Mouse (Mus musculus) forebrain, embryonic 12.5 days (tissue): ENCODE data around the gene Treh. TPM values are rescaled to one million over a fixed set of nuclear protein-coding genes. Genes with fewer than 3 reads are reported as not detected.

Experiments used
- ATAC-seq: fragments of 200-750 bp; cut with Nextera tagmentation; 2 replicates; pipeline ENCODE4 v1.8.0; 2017; ENCODE audit warnings: moderate TSS enrichment; ENCODE audit not compliant: low FRiP score
- H3K27ac ChIP-seq: fragments of 300-500 bp; sonication (generic); 2 replicates; pipeline ENCODE4 v1.5.1; 2016; ENCODE audit warnings: mild to moderate bottlenecking
- H3K27me3 ChIP-seq: fragments of 300-500 bp; sonication (generic); 2 replicates; pipeline ENCODE4 v1.6.1; 2016; ENCODE audit warnings: mild to moderate bottlenecking
- H3K36me3 ChIP-seq: fragments of 300-500 bp; sonication (generic); replicated peaks from 2 replicates; pipeline ENCODE4 v1.6.1; 2016; ENCODE audit warnings: mild to moderate bottlenecking
- H3K4me1 ChIP-seq: fragments of 300-500 bp; sonication (generic); 2 replicates; pipeline ENCODE4 v1.6.1; 2016
- H3K4me2 ChIP-seq: fragments of 300-500 bp; sonication (generic); 2 replicates; pipeline ENCODE4 v1.6.1; 2016; ENCODE audit warnings: mild to moderate bottlenecking, moderate library complexity
- H3K4me3 ChIP-seq: fragments of 300-500 bp; sonication (generic); replicated peaks from 2 replicates; pipeline ENCODE4 v1.5.1; 2016; ENCODE audit warnings: mild to moderate bottlenecking
- H3K9ac ChIP-seq: fragments of 300-500 bp; sonication (generic); 2 replicates; pipeline ENCODE4 v1.6.1; 2016; ENCODE audit warnings: mild to moderate bottlenecking
- H3K9me3 ChIP-seq: fragments of 300-500 bp; sonication (generic); 2 replicates; pipeline ENCODE4 v1.6.1; 2016
- WGBS: fragments of 180-500 bp; shearing (Covaris S2); methylation state at CpG from one replicate; pipeline ENCODE4 v1.1.7; 2016; 5-methylcytosine and 5-hydroxymethylcytosine counted together
- polyA plus RNA-seq: library from polyadenylated mRNA; unstranded; fragments of >200 nt; fragmentation: Nextera tagmentation; extraction: Ambion mirVana; gene quantifications from 2 replicates; pipeline ENCODE4 v1.2.1, GENCODE M21; 2016

Treh gene
- polyA plus RNA-seq, 1 experiment from 2014 or later = not detected

DNA sequence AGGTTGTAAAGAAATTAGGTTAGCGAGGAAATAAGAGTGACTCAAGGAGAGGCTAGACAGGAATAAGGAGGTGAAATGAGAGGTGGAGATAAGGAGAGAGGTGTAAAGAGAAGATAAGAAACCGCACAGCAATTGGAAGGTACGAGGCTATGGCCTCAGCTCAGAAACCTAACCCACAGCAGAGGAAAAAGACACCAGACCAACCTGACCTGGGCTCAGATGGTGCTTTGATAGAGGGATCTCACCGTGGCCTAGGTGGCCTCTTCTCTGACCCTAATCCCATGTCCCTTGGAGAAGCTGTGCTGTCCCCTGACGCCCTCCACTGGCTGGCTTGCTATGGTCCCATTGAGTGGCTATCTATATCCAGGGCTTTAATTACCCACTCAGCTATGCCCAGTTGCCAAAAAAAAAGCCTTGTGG lies 59.1 kb downstream of the Treh start:
- no peak overlapping the region for H3K27ac ChIP-seq
- H3K27me3 ChIP-seq = peaks cover 30% of the 10 kb centered on the region
- no peaks in the 10 kb centered on the region for H3K36me3 ChIP-seq
- peaks cover 30% of the 10 kb centered on the region for H3K4me1 ChIP-seq
- no peak for ATAC-seq
- no peak overlapping the region for H3K4me3 ChIP-seq
- no peaks in the 10 kb centered on the region for H3K9me3 ChIP-seq
- H3K4me2 ChIP-seq = no peak overlapping the region
- H3K9ac ChIP-seq = no peak overlapping the region
- WGBS = 76% methylated on average over 5 of the region's 5 CpGs

DNA sequence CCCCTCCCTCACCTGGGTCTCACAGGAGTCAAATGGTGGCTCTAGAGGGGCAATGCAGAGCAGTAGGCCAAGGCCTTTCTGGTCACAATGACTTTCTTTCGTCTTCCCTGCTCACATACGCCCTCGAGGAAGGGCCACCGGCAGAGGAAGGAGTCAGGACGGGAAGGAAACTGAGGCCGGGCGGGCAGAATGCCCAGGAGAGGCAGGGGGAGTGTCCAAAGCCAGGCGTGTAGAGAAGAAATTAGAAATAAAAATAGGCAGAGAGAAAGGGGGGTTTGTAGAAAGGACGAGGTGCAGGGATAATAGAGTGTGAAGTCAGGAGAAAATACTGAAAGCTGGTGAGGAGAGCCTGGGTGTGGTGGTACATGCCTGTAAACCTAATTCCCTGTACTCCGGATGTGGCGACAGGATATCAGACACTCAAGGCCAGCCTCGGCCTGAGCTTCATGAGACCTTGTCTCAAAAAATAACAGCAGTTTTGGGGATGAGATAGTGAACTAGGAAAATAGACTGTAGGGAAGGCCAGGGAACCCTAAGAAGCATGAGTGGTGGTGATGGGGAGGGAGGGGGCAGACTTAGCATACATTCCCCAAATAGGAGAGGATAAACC lies 60.0 kb downstream of the Treh start:
- H3K9ac ChIP-seq = peak overlapping the region; percentile 54
- peak overlapping the region; percentile 82 for H3K4me2 ChIP-seq
- no peak for ATAC-seq
- H3K4me1 ChIP-seq = peaks cover 24% of the 10 kb centered on the region
- H3K27me3 ChIP-seq = peaks cover 30% of the 10 kb centered on the region
- peak overlapping the region; percentile 55 for H3K4me3 ChIP-seq
- WGBS = 60% methylated on average over 12 of the region's 12 CpGs
- no peaks in the 10 kb centered on the region for H3K36me3 ChIP-seq
- no peak overlapping the region for H3K27ac ChIP-seq
- H3K9me3 ChIP-seq = no peaks in the 10 kb centered on the region

DNA sequence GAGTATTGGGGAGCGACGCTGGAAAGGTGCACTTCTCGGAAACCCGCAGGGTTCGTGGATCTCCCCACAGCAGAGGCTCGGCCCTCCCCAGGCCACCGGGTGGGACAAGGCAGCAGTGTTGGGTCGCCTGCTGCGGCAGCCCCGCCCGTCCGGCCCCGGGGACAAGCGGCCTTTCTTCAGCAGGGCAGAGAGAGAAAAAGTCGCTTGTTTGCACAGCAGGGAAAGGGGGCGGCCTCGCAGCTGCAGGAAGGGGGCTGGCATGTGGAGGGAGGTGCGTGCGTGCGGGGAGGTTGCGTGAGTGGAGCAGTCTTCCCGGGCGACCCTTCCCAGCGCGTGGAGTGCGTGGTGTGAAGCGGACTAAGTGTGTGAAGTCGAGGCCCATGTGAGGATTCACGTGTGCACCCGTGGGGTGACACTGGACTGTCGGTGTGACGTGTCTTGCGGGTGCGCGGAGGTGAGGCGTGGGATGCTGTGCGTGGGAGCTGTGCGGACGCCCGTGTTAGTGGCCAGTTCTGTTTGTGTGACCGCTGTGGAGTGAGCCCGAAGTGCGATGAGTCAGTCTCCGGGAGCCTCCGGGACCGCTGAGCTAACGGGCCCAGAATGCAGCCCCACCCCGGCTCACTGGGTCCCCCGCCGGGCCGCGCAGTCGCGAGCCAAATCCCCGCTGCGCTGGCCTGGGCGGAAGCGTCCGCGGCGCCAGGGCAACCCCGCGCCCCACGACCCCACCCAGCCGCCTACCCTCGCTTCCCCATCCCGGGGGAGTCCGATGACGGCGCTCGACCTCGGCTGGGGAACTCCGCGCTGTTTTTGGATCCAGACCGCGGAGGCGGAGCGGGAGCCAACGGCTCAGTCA lies 60.9 kb downstream of the Treh start:
- peaks cover 30% of the 10 kb centered on the region for H3K27me3 ChIP-seq
- under 1% methylated on average over 79 of the region's 79 CpGs for WGBS
- no peak overlapping the region for H3K27ac ChIP-seq
- no peaks in the 10 kb centered on the region for H3K36me3 ChIP-seq
- peak overlapping the region; percentile 55 for H3K4me3 ChIP-seq
- no peaks in the 10 kb centered on the region for H3K9me3 ChIP-seq
- H3K4me1 ChIP-seq = peaks cover 24% of the 10 kb centered on the region
- ATAC-seq = peak; percentile 34
- peak overlapping the region; percentile 54 for H3K9ac ChIP-seq
- peak overlapping the region; percentile 82 for H3K4me2 ChIP-seq

DNA sequence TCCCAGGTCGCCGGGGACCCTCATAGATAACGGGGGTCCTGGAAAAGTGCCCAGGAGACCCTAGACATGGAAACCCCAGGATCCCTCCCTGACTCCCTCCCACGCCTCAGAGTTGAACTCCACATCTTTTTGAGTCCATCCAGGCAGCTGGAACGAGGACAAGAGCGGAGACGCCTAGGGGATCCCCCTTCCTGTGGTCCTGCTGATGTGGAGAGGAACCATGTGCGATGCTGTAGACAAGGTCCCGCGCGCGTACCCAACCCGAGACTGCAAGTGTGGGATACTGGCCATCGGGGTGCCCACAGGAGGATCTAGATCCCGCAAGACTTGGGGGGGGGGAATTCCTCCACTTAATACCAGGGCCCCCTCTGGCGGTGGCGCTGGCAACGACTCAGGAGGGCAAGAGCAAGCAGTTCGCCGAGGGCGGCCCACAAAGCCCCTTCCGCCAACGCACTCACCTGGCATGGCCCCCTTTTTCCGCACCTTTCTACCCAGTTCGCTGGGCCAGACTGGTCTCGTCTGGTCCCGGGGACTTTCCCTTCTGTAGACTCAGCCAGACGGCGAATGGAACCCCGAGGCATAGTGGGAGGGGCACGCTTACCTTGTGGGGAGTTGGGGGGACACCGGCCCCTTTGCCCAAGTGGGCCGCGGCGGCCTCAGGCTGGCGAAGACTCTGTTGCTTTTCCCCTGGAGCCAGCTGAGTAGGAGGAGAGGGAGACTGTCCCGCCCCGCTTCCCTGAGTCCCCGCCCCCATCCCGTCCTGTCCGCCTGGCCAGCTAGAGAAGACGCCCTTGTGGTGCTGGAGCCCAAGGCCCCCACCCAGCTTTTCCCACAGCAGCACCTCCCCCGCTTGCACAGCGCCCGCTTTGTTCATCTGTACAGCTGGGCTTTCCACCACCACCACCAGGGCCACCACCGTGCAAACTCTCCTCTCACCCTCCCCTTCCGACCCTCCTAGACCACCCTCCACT lies 61.8 kb downstream of the Treh start, which contains the start of gene Phldb1:
TSS of gene Phldb1 (minus strand) at position 675 of the 971 bp plus-strand sequence.
- Histone ChIP-seq H3K4me2 (peak within 1 kb of the TSS; percentile 82), H3K27ac (no peak within 1 kb of the TSS), H3K36me3 (no peaks in the 10 kb centered on the region), H3K9ac (peak within 1 kb of the TSS; percentile 54), H3K27me3 (peaks cover 30% of the 10 kb centered on the region), H3K9me3 (no peaks in the 10 kb centered on the region), H3K4me1 (peaks cover 24% of the 10 kb centered on the region), H3K4me3 (peak within 1 kb of the TSS; percentile 55)
- 2% methylated on average over 47 of the region's 47 CpGs for WGBS
- peak; percentile 77 for ATAC-seq

DNA sequence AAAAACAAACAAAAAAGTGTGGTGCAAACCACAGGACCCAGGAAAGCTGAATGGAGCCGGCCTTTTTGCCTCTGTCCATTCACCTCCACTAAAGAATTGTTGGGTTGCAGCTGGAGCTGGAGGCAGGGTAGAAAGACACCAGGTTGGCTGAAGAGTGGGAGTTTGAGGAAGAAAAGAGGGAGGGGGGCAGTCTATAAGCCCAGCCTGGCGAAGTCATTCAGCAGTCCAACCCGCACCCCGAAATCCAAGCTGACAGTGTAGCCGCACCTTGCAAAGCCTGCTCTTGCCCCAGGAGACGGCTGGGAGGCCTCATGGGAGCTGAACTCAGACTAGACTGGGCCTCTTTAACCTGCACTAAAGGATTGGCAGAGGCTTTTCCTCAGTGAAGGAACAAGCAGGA lies 62.9 kb downstream of the Treh start:
- Histone ChIP-seq H3K9me3 (no peaks in the 10 kb centered on the region), H3K27me3 (peaks cover 30% of the 10 kb centered on the region), H3K4me3 (no peak overlapping the region), H3K27ac (no peak overlapping the region), H3K4me2 (no peak overlapping the region; the same call in 1 of the 2 replicates), H3K9ac (no peak overlapping the region), H3K4me1 (peaks cover 24% of the 10 kb centered on the region), H3K36me3 (peaks cover 3% of the 10 kb centered on the region; the same call in 1 of the 2 replicates)
- no peak for ATAC-seq
- WGBS = 85% methylated on average over 6 of the region's 6 CpGs

Other genes with a start within 250 kb of the Treh start
- not detected in 2 replicates for gene Foxr1, start 232.1 kb upstream of the Treh start, polyA plus RNA-seq
- gene Upk2, start 218.3 kb upstream of the Treh start, polyA plus RNA-seq = 0.29 TPM in 1 of 2 replicates, not detected in the other
- 10.6 and 10.7 TPM in 2 replicates for gene Bcl9l, start 190.4 kb upstream of the Treh start, polyA plus RNA-seq
- gene Cxcr5, start 111.4 kb upstream of the Treh start, polyA plus RNA-seq = 0.27 TPM in 1 of 2 replicates, not detected in the other
- 22.8 and 24.4 TPM in 2 replicates for gene Ddx6, start 68.3 kb upstream of the Treh start, polyA plus RNA-seq
- gene Phldb1, start 62.0 kb downstream of the Treh start, polyA plus RNA-seq = 57.5 and 67.3 TPM in 2 replicates
- gene Arcn1, start 94.6 kb downstream of the Treh start, polyA plus RNA-seq = 167 and 170 TPM in 2 replicates
- 124 and 130 TPM in 2 replicates for gene Ift46, start 94.7 kb downstream of the Treh start, polyA plus RNA-seq
- 3.6 and 4.4 TPM in 2 replicates for gene Tmem25, start 126.1 kb downstream of the Treh start, polyA plus RNA-seq
- 0.31 and 0.82 TPM in 2 replicates for gene Ttc36, start 129.8 kb downstream of the Treh start, polyA plus RNA-seq
- gene Kmt2a, start 208.1 kb downstream of the Treh start, polyA plus RNA-seq = 27.4 and 28.3 TPM in 2 replicates
- gene Atp5l, start 247.5 kb downstream of the Treh start, polyA plus RNA-seq = 524 and 567 TPM in 2 replicates